Mouse (Mus musculus) bone marrow macrophage, adult 2 months (primary cell): Measurements from ENCODE around the gene Rrbp1.

Source experiments
- CTCF ChIP-seq: IDR thresholded peaks from 2 replicates; pipeline ENCODE4 v1.5.1; 2012; ENCODE audit warnings: low read depth, mild to moderate bottlenecking, low read length, moderate library complexity
- POLR2A ChIP-seq: IDR thresholded peaks from 2 replicates; pipeline ENCODE4 v1.6.1; 2012; ENCODE audit warnings: mild to moderate bottlenecking, low read depth, low read length, borderline replicate concordance

- TF ChIP-seq POLR2A (no peak), CTCF (peak; percentile 47; the same call in 1 of the 2 replicates)
Measured at GRCm38 (mm10) chr2:143978444-143979147, 32.5 kb downstream of the Rrbp1 start.
